Mouse (Mus musculus): Measurements from ENCODE around the gene Slc4a1ap. TPM values are rescaled to one million over a fixed set of nuclear protein-coding genes. Genes with fewer than 3 reads are reported as not detected.
A peak's percentile ranks its signal among the peaks of the same experiment; 100 is the strongest.
"Not testable (repeated sequence)": the region's sequence is repeated elsewhere in the genome, so short reads cannot be mapped to it uniquely, and the experiment has no call there.

The Slc4a1ap gene
- 10 to 100 TPM; 21.4 to 21.9 TPM for total RNA-seq (2021)
- long read RNA-seq, experiment 1, partial matches to known transcripts = 0 of 10 reads
- long read RNA-seq, experiment 1, other reads (novel, unspliced or antisense) = 4 of 10 reads
- long read RNA-seq, experiment 2, partial matches to known transcripts = 1 of 7 reads
- long read RNA-seq, experiment 2, other reads (novel, unspliced or antisense) = 4 of 7 reads

DNA sequence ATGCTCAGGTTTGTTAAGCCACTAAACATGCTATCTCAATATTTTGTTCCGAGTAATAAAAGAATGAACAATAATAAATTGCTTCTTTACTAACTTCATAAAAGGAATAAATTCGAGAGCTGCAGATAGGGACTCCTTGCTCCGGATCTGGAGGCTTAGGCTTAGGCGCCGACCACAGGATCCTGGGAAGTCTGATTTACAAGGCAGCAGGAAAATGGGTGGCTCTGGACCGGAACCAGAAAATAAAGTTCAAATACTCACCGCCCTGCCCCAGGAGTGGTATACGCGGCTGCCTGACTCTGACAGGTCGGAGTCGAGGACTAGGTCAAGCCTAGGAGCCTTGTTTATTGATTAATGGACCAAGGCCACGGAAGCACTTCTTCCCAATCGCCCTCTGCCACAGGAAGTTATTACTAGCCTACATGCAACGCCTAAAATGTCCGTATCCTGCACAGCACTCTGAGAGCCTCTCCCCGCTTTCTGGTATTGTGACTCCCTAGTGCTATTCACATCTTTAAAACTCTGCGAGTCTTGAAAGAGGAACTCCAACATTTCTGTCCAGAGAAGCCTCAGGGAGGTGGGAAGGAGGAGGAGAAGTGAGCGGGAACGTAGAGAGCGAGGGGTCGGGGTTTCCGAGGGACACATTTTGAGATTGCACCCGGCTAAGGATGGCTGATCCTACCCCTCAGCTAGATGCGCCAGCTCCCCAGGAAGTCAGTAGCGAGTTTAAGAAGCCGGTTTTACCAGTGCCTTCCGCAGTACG is at the start of gene Slc4a1ap:
Gene Slc4a1ap, plus strand, starts transcription at position 642 of the 763 bp plus-strand sequence.
- intact Hi-C loops (cut with DNase I) = no loop called here
- peak; percentile 79 to 87 for DNase-seq

DNA sequence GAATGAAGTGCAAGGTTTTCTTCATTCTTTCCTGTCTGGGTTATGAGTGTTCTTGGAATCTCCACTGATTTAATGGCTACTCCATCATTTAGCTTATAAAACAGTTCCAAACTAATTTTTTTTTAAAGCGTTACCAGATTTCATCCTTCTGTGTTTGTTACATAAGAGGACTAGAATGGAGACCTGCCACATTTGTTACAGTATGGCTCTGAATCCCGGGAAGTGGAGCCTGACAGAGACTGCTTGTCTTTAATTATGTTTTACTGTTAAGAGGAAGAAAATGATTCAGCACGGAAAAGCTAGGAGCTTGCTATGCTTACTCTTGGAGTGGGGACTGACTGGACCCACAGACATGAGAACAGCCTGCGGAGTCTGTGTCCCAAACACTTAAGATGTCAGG is 46.3 kb upstream of the Slc4a1ap start:
- no peak for DNase-seq
- intact Hi-C loops (cut with DNase I) = no loop called here

DNA sequence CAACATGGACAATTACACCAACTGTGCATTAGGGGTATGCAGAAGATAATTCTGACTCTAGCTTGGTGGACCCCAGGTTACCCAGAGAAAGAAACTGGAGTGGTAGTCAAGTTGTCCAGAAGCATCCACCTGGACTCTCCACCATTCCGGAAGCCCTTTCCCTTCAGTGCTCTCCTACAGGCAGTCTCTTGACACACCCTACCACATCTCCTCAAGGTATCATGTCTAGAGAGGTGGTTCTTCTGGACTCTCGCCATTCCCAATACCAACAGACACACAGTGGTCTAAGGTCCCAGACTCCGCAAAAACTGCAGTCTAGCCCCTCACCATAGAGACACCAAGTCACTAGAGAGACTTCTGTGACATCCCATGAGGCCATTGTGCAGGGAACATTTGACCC is 41.4 kb upstream of the Slc4a1ap start, which contains the start of gene 4930548H24Rik:
Gene 4930548H24Rik, plus strand, starts transcription at position 301 of the 400 bp plus-strand sequence.
- intact Hi-C loops (cut with DNase I) = no loop called here
- no peak for DNase-seq

DNA sequence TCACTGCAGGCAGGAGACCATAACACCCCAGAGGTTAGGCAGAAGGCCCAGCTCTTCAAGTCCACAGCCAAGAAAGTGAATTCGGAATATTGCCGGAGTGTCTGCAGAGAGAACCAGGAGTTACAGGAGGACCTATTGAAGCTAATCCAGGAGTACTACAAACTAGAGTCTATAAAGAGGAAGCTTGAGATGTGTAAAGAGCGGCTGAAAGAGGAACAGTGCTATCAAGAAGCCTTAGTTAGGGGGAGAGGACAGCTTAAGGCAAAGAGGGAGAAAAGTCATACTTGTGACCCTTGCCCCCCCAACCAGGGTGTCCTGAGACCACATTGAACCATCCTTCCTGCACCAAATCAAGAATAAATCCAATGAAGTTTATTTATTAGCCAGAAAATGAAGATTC is 38.9 kb upstream of the Slc4a1ap start:
- no peak for DNase-seq
- intact Hi-C loops (cut with DNase I) = no loop called here

DNA sequence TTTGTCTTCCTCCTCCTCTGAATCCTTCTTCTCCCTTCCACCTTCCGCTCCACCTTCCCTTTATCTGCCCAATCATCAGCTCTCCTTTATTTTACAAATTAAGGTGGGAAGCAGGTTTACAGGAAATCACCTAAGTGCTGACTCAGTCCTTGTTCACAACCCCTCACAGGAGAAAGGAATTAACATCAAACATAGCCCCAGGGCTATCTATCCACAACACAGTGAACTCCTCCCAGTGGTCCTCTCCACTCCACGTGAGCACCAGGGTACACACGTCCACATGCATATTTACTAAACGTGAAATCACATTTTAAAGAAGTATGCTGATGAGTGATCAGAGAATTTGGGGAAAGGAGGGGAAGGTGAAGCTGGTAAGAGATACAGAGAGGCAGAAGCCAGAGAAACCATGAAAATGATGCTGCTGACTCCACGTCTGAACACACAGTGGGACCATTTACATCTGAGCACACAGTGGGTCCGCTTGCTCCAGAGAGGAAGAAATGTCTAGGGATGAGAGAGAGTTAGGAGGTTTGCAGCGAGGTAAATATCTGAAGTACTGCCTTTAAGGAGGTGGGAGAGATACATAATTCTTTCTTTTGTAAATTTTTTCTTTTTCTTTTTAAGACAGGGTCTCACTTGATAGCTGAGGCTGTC is 37.6 kb upstream of the Slc4a1ap start:
- DNase-seq = no peak
- intact Hi-C loops (cut with DNase I) = no loop called here

DNA sequence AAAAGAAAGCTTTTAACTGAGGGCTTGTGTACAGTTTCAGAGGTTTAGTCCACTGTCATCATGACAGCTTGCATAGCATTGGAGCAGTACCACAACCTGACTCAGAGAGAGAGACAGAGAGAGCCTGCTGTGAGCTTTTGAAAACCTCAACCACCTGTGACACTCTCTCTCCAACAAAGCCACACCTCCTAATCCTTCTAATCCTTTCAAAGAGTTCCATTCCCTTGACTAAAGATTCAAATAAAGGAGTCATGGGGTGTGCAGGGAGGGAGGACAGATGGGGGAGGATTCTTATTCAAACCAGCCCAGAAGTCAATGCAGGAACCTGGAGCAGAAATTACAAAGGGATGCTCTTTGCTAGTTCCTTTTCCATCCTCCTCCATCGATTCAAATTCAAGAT is 34.8 kb upstream of the Slc4a1ap start:
- intact Hi-C loops (cut with DNase I) = no loop called here
- DNase-seq = no peak

DNA sequence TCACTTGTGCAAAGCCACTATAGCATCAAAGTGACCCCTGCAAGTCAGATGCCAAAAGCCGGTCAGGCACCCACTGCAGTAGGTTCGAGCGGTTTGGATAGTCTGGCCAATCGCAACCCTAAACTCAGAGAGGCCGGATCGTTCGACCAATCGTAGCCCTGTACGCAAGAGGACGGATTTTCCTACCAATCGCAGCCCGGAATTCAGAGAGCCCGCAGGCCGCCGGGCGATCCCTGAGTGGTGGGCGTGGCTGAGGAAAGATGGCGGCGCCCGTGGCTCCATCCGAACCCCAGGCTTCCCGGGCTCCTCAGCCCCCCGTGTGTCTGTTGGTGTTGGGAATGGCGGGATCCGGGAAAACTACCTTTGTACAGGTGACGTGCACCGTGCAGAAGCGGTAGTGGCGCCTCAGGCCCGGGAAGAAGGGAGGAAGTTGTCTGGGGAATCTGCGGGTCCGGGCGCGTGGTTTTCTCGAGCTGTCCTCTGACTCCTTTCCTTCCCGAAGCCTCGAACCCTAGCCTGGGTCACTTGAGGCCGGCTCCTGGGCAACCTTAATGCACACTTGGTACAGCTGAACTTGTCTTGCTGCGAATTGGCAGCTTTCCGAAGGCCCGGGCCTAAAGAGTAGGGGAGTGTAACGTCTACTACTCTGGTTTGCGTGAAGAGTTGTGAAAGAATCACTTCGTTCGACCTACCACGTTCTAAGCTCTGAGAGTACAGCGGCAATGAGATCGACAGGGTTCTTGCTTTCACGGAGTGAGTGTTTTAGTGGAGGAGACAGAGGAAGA is 32.1 kb upstream of the Slc4a1ap start, which contains the start of gene Gpn1:
Gene Gpn1, plus strand, starts transcription at position 229 of the 785 bp plus-strand sequence.
- intact Hi-C loops (cut with DNase I) = no loop called here

DNA sequence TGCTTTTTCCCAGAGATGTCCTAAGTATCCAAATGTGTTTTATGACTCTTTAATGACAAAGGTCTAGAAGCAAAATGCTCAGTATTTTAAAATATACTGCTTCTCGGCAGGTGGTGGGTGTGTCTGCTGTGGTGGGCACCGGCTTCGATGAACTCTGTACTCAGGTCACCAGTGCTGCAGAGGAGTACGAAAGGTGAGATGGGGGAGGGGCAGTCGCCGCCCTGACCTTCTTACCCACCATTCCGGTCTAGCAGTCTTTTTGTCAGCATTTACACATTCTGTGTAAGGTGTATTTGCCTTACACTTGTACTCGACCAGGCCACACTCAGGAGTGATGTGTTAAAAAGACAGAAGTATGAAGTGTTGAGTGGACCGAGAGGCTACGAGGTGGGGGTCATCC is 22.0 kb upstream of the Slc4a1ap start:
- no peak for DNase-seq
- intact Hi-C loops (cut with DNase I) = no loop called here

More for the DNA sequence above, 32.1 kb upstream of the Slc4a1ap start, which contains the start of gene Gpn1:
- peak; percentile 86 to 91 for DNase-seq

DNA sequence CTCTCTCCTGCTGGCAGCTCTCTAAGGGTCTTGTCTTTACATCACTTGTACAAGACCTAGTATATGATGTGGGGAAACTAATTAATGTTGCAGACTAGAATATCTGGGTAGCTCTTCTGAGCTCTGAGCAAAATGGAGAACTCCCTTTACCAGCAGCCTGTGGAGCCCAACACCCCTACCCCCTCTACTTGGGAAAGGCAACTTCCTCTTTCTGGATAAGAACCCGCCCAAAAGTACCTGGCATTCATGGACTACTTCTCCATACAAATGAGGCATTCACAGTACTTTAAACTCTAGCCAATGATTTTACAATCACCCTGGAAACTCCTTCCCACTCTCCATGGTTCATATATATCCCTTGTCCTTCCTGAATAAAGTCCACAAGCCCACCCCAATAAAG is 14.3 kb upstream of the Slc4a1ap start:
- intact Hi-C loops (cut with DNase I) = no loop called here
- DNase-seq = no peak

DNA sequence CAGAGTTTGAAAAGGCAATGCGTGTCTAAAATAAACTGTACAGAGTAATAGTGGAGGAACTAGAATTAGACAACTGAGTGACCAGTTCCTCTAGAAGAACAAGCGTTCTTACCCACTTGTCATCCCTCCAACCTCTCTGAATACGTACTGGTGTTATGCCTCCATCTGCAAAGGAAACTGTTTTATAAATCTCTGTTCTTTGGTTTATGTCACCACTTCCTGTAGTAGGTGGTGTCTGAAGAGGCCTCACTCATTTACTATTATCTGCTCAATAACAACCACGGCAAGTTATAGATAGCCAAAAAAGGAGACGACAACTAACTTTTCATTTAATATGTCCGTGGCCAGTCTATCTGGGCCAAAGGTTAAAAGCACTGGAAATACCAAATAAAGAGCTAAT is 6.2 kb upstream of the Slc4a1ap start:
- no peak for DNase-seq
- intact Hi-C loops (cut with DNase I) = loop anchor here (5.0 kb wide), 1 partner anchor 48 kb away; no protein-coding TSS in a partner anchor

DNA sequence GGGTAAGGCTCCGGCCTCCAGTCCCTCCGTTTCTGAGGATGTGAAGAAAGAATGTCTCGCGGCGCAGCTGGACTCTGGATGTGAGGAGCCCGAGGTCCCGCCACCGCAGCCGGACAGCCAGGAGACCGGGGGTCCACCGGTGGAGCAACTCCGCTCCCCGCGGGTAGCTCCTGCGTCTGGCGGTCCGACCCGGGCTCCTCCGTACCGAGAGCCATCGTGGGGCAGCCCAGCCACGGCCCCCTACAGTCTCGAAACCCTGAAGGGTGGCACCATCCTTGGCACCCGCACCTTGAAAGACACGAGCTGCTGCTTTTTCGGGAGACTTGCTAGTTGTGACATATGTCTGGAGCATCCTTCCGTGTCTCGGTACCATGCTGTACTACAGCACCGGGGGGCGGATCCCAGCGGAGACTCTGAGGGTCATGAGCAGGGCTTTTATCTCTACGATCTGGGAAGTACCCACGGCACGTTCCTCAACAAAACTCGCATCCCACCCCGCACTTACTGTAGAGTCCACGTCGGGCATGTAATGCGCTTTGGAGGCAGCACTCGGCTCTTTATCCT is 404 bp downstream of the Slc4a1ap start:
- intact Hi-C loops (cut with DNase I) = no loop called here
- DNase-seq = no peak

DNA sequence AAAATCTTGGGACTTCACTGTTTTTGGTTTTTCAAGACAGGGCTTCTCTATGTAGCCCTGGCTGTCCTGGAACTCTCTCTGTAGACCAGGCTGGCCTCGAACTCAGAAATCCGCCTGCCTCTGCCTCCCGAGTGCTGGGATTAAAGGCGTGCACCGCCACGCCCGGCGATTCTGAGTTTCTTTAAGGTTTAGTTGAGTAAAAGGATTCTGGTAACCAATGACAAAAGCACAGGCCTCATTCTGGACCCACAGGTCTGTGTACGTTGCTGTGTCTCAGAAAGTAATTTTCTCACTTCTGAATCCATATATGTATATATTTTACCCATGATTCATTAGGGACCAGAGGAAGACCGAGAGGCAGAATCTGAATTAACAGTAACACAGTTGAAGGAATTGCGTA is 912 bp downstream of the Slc4a1ap start, which contains the start of gene Supt7l:
Gene Supt7l, minus strand, starts transcription at position 101 of the 400 bp plus-strand sequence.
- DNase-seq = not testable (repeated sequence)

DNA sequence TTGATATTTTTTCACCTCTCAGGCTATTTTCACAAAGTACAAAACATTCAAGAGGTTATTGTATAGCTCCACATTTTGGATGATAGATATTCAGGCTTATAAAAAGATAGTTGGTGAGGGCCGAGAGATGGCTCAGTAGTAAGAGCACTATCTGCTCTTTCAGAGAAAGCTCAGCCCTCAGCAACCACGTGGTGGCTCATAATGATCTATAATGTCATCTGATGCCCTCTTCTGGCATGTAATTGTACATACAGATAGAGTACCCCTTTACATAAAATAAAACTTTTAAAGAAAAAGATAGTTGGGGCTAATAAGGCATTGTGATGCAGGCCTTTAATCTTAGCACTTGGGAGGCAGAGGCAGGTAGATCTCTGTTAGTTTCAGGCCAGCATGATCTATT is 1.8 kb downstream of the Slc4a1ap start:
- no peak for DNase-seq
- intact Hi-C loops (cut with DNase I) = no loop called here

More for the DNA sequence above, 912 bp downstream of the Slc4a1ap start, which contains the start of gene Supt7l:
- intact Hi-C loops (cut with DNase I) = not testable (repeated sequence)

DNA sequence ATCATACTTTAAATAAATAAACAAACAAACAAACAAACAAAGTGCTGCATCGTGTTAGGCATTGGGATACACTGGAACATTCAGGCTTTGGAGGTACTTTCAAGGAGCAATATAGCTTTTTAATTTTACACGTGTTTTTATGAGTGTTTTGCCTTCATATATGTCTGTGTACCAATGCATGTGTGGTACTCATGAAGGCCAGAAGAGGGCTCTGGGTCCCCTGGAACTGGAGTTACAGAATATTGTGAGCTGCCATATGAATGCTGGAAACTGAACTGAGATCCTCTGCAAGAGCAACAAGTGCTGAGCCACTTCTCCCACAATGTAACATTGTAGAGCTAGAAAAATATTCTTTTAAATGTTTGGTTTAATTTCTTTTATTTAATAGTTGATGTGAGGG is 8.4 kb downstream of the Slc4a1ap start:
- intact Hi-C loops (cut with DNase I) = no loop called here
- no peak for DNase-seq

DNA sequence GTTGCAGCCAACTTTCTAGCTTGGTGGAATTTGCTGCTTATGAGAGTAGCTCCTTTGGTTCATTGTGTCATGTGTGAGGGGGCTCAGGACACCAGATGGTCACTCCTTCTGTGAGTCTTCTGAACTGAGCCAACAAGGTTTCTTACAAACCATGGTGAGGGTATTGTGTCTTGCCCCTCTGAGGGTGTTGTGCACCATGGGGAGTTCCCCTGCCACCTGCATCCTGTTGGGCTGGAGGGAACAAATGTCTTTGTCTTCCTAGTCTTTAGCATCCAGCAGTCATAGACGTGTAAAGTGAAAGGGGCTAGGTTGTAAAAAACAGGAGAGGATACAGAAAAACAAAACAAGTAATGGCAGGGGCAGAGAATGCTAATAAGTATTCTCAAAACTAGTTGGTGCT is 32.6 kb downstream of the Slc4a1ap start:
- no peak for DNase-seq
- intact Hi-C loops (cut with DNase I) = no loop called here

DNA sequence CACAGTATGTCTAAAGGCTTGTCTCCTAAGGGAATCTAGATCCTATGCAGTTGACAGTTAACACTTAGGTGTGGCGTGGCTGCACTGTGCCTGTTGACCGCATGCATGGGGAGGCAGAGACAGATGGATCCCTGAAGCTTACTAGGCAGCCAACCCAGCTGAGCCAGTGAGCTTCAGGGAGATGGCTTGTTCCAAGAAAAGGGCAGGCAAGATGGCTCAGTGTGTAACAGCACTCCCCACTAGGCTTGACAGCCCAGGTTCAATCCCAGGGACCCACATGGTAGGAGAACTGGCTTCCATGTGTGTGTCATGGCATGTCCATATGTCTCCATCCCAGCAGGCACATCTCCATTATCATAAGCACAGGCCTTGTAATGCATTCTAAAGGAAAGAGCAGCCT is 33.6 kb downstream of the Slc4a1ap start:
- no peak for DNase-seq
- intact Hi-C loops (cut with DNase I) = loop anchor here (5.0 to 10.0 kb wide), 4 partner anchors 37 to 742 kb away; partner anchors contain the start of genes Babam2, Mrpl33 and Rbks

DNA sequence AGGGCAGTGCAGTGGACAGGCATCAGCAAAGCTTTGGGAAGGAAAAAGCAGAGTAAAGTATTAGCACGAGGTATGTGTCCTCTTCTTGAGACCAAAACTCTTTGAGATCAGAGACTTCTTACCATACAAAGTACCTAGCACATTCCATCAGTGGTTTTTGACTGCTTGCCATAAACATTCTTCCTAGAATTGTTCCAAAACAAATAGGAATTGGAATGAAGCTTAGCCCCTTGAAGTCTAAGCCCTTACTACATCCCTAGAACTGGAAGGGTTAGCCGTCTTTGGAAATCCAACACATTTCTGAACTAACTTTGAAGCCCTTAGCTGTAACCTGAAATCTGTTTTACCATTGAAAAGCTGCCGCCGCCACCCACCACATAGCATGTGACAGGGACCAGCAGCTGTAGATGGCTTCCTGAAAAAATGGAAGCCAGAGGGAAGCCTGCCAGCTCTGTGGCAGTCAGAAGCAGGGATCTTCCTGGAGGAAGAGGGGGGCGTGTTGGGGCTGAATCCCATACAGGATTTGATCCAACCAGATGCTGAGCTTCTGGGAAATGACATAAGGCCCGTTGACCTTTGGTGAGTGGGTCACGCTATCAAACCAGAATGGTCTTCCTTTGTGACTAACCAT is 35.4 kb downstream of the Slc4a1ap start:
- DNase-seq = peak; percentile 55
- intact Hi-C loops (cut with DNase I) = loop anchor here (2.0 to 10.0 kb wide), 5 partner anchors 35 to 740 kb away; partner anchors contain the start of genes Babam2, Mrpl33 and Rbks

DNA sequence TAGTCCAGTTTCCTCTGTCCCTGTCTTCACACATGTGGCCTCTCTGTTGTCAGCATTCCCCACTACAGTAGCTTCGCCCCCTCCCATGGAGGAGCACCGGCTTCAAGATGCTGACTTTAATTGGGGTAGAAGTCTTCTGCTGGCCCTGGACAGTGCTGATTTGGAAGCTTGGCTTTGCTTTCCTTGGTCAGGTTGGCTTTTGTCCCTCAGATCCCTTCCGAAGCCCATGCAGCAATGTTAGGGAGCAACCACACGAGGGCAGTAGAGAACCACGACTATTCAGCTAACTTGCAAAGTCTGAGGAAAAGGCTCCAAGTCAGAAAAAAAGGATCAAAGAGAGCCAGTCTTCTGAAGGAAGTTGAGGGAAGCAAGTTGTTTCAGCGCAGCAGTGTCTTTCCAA is 36.7 kb downstream of the Slc4a1ap start:
- DNase-seq = peak; percentile 83 to 86
- intact Hi-C loops (cut with DNase I) = loop anchor here (1.0 to 10.0 kb wide), 6 partner anchors 34 to 739 kb away; partner anchors contain the start of genes Babam2, Mrpl33 and Rbks

DNA sequence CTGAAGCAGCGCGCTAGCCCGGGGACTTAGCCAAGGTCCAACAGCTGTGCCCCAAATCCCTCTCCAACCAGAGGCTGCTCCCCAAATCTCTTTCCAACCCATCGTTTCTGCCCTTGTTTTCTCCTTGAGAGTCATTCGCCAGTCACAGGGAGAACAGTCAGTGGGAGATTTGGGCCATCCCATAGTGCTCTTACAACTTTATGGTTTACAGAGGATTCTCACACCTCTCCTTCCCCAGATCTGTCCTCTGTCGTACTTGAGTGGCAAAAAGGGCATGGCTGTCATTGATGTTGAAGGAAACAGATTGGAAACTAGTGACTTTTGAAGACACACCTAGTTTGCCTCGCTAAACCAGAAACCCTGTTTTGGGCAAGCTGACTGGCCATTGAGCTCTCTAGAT is 37.1 kb downstream of the Slc4a1ap start:
- intact Hi-C loops (cut with DNase I) = loop anchor here (1.0 to 10.0 kb wide), 6 partner anchors 33 to 738 kb away; partner anchors contain the start of genes Babam2, Mrpl33 and Rbks
- no peak for DNase-seq

Data from heart, postnatal 14 days (tissue).